Mouse (Mus musculus): Measurements from ENCODE around the gene Hsf4. TPM values are rescaled to one million over a fixed set of nuclear protein-coding genes. Genes with fewer than 3 reads are reported as not detected.

Gene Hsf4
- total RNA-seq, 2 experiments from 2014 or later = 17.2 to 17.5 TPM

DNA sequence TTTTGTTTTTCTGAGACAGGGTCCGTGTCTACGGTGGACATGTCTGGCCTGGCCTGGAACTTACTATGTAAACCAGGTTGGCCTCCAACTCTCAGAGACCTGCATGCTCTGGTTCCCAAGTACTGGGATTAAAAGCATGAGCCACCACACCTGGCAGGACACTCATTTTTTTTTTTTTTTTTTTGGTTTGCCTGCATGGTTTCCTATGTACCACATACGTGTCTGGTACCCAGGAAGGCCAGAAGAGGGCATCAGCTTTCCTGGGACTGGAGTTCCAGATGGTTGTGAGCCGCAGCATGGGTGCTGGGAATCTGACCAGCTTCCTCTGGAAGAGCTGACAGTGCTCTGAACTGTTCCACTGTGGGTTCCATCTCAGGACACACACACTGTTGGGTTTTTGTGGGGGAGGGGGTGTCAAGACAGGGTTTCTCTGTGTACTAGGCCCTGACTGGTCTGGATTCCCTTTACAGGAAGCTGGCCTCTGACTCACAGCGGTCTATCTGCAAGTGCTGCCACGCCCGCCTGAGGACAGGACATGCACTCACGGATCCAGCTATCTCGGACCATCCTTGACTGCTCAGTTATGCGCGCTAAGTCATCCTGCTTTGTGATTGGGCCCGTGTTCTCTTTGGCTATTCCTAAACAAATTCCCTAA is 8.1 kb upstream of the Hsf4 start:
- intact Hi-C loops (cut with DNase I) = no loop called here
- Histone ChIP-seq H3K27ac (no peak overlapping the region), H3K4me3 (no peak overlapping the region)
- DNase-seq (ENCODE audit: extremely low spot score in 1 of 2, low spot score in 2 of 2) = no peak
- no peak for TF ChIP-seq CTCF (IDR thresholded peaks at IDR 0.05)

- intact Hi-C loops (cut with DNase I) = no loop called here
- no peak overlapping the region for H3K4me3 ChIP-seq
- no peak overlapping the region for H3K27ac ChIP-seq
- TF ChIP-seq CTCF (IDR thresholded peaks at IDR 0.05) = no peak
- DNase-seq (ENCODE audit: extremely low spot score in 1 of 2, low spot score in 2 of 2) = no peak
These were observed 6.2 kb upstream of the Hsf4 start for GRCm38 (mm10) chr8:105263244-105263912.

- peak; percentile 41 to 53 for DNase-seq (ENCODE audit: extremely low spot score in 1 of 2, low spot score in 2 of 2)
- peak; percentile 7 for TF ChIP-seq CTCF (IDR thresholded peaks at IDR 0.05)
- H3K27ac ChIP-seq = 0 out of 2 replicates have a peak within 1 kb of the TSS, but pooled peaks have one; percentile 36
- intact Hi-C loops (cut with DNase I) = no loop called here
- H3K4me3 ChIP-seq = peak within 1 kb of the TSS; percentile 61
These were observed 5.3 kb upstream of the Hsf4 start, which contains the start of the genes Tradd and Fbxl8 for GRCm38 (mm10) chr8:105264024-105264982. Gene Tradd (minus strand): TSS chr8:105264609. Gene Fbxl8 (plus strand): TSS chr8:105264648.

DNA sequence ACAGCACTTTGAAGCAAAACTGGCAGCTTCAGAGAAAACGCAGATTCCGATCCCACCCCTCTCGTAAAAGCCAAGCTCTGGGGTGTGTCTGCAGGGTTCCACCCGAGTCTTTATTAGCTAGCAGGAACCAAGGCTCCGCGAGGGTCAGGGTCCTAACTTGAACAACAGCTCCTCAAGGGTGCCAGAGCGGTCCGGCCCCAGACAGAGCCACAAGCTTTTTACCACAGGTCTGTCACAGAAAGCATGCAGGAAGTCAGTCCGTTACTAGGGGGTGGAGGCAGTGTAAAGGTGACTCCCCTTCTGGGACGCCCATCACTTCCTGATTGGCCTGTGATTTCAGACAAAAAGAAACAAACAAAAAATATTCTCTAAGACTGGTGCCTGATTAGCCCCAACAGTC is 4.5 kb upstream of the Hsf4 start:
- TF ChIP-seq CTCF (IDR thresholded peaks at IDR 0.05) = no peak
- intact Hi-C loops (cut with DNase I) = no loop called here
- H3K27ac ChIP-seq = no peak overlapping the region
- peak overlapping the region; percentile 61 for H3K4me3 ChIP-seq
- no peak for DNase-seq (ENCODE audit: extremely low spot score in 1 of 2, low spot score in 2 of 2)

DNA sequence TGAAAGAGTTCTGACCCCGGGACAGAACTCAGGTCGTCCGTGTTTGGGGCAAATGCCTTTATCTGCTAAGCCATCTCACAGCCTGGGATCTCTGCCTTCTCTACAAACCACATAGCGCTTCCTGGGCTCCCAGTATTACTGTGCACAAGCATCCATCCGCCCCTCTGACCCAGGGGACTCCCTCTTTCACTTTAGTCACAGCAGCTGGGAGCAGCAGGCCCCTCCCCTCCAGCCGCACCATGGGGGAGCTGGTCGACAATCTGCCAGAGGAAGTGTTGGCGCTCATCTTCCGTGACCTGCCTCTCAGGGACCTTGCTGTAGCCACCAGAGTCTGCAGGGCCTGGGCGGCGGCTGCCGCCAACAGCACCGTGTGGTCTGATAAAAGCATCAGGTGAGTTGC is 2.8 kb upstream of the Hsf4 start:
- Histone ChIP-seq H3K27ac (no peak overlapping the region), H3K4me3 (no peak overlapping the region)
- no peak for DNase-seq (ENCODE audit: extremely low spot score in 1 of 2, low spot score in 2 of 2)
- intact Hi-C loops (cut with DNase I) = no loop called here
- TF ChIP-seq CTCF (IDR thresholded peaks at IDR 0.05) = no peak

DNA sequence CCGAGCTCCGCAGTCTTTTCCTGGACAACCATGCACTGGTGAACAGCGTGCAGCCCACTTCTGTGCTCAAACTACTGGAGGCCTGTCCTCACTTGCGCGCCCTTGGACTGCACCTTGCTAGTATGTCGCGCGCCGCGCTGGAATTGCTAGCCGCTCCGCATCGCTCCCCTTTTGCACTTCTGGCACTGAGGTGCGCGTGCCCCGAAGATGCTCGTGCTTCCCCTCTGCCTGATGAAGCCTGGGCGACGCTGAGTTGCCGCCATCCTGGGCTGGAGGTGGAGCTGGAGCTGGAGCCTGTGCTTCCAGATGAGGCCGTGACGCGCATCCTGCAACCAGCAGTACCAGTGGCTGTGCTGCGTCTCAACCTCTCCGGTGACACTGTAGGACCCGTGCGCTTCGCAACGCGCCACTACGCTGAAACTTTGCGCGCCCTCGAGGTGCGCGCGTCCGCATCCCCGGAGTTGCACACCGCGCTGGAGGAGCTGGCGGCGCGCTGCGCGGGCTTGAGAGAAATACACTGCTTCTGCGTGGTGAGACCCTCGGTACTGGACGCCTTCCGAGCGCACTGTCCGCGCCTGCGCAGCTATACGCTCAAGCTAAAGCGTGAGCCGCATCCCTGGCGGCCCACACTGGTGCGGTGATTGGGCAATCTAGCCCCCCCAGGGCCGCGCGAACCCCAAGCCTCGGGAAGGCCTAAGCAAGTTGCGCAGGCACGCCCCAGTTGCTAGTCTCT is 1.1 kb upstream of the Hsf4 start:
- Histone ChIP-seq H3K4me3 (peak overlapping the region; percentile 61), H3K27ac (peak overlapping the region; percentile 92)
- intact Hi-C loops (cut with DNase I) = no loop called here
- peak; percentile 81 to 86 for DNase-seq (ENCODE audit: extremely low spot score in 1 of 2, low spot score in 2 of 2)
- no peak for TF ChIP-seq CTCF (IDR thresholded peaks at IDR 0.05)

DNA sequence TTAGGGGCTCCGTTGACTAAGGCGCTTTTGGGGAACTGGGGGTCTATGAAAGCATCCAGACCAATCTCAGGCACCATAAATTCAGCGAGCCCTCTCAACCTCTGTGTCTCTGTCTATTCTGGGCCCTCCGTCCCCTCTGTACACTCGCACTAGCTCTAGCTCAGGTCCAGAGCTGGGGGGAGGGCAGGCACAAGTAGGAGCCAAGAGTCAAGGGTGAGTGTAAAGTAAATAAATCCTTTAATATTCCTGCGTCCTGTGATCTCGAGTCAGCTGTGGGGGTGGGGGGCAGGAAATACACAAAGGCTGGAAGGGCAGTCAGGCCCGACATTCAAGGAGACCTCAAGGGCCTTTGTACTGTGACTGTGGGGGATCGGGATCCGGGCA is 534 bp upstream of the Hsf4 start:
- H3K27ac ChIP-seq = peak overlapping the region; percentile 92
- DNase-seq (ENCODE audit: extremely low spot score in 1 of 2, low spot score in 2 of 2) = no peak
- intact Hi-C loops (cut with DNase I) = no loop called here
- H3K4me3 ChIP-seq = peak overlapping the region; percentile 61
- no peak for TF ChIP-seq CTCF (IDR thresholded peaks at IDR 0.05)

DNA sequence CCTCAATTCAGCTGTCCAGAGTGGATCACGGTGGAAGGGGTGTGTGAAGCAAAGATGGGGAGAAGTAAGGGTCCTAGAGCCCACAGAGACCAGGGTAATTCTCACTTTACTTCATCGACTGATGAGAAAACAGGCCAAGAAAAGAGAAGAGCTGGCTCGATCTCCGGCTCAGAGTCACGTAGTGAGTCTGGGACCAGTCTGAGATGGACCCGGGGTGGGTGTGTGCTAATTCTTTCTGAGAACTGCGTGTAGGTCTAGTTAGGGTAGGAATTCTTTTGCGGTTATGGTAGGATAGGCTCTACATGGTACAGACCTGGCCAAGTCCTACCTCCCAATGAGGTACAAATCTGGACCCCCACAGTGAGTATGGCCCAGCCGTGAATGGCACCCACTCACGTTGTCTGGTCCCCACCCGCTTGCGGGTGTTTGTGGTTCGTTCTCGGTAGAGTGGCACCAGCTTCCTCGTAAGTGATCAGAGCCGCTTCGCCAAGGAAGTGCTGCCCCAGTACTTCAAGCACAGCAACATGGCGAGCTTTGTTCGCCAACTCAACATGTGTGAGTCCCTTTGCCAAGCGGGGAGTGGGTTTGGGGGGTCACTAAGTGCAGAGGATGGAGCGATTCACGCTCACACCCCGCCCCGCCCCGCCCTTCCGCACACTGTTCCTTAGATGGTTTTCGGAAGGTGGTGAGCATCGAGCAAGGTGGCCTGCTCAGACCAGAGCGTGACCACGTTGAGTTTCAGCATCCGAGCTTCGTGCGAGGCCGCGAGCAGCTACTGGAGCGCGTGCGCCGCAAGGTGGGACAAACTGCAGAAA is 707 bp downstream of the Hsf4 start:
- H3K4me3 ChIP-seq = peak overlapping the region; percentile 61
- intact Hi-C loops (cut with DNase I) = no loop called here
- TF ChIP-seq CTCF (IDR thresholded peaks at IDR 0.05) = no peak
- peak overlapping the region; percentile 92 for H3K27ac ChIP-seq
- DNase-seq (ENCODE audit: extremely low spot score in 1 of 2, low spot score in 2 of 2) = no peak

DNA sequence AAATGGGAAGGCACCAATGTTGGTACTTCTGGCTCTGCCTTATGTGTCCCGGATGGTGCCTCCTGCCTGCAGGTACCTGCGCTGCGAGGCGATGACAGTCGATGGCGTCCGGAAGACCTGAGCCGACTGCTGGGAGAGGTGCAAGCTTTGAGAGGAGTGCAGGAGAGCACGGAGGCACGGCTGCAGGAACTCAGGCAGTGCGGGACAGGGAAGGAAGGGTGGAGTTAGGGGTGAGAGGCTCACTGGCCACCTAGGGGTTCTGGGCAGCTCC is 1.2 kb downstream of the Hsf4 start:
- DNase-seq (ENCODE audit: extremely low spot score in 1 of 2, low spot score in 2 of 2) = no peak

DNA sequence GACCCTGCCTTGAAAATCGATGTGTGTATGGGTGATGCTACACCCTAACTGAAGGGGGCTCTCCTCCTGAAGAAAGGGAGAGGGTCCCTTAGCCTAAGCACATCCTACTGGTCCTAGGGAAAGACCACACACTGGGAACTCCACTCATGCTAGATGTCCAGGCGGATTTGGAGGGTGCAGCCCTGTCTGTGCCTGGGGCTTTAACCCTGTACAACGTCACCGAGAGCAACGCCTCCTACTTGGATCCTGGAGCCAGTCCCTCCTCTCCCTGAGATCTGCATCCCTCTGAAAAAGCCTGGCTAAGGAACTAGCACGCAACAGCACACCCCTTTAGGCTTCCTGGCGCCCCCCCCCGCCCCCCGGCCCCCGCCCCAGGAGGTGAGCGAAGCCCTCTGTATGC is 5.8 kb downstream of the Hsf4 start:
- no peak for DNase-seq (ENCODE audit: extremely low spot score in 1 of 2, low spot score in 2 of 2)
- TF ChIP-seq CTCF (IDR thresholded peaks at IDR 0.05) = no peak; the same call in 1 of the 2 replicates
- Histone ChIP-seq H3K4me3 (peak overlapping the region; percentile 57), H3K27ac (no peak overlapping the region)
- intact Hi-C loops (cut with DNase I) = no loop called here

More for the DNA sequence above, 1.2 kb downstream of the Hsf4 start:
- TF ChIP-seq CTCF (IDR thresholded peaks at IDR 0.05) = no peak
- H3K27ac ChIP-seq = no peak overlapping the region
- intact Hi-C loops (cut with DNase I) = no loop called here
- H3K4me3 ChIP-seq = no peak overlapping the region

DNA sequence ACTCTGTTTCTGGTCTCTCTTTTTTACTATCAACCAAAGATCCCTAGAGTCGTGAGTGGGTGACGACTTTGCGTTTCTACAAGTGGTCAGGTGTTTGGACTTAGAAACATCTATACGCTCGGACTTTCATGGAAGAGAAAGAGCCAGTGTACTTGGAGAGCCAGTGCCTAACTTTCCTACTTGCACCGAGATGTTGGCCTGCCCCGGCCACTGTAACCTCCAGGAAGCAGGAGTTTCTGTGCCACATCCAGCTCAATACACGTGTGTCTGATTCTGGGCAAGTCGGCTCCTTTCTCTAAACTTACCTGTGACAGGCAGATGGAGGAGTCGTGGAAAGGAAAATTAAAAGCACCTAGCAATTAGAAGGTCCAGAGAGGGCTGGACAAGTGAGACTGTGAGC is 6.2 kb downstream of the Hsf4 start, which contains the start of gene Nol3:
Gene Nol3, plus strand, starts transcription at position 301 of the 400 bp plus-strand sequence.
- no peak for TF ChIP-seq CTCF (IDR thresholded peaks at IDR 0.05)
- intact Hi-C loops (cut with DNase I) = no loop called here
- peak within 1 kb of the TSS; percentile 82 for H3K27ac ChIP-seq

More for the DNA sequence above, 6.2 kb downstream of the Hsf4 start, which contains the start of gene Nol3:
- no peak for DNase-seq (ENCODE audit: extremely low spot score in 1 of 2, low spot score in 2 of 2)
- peak within 1 kb of the TSS; percentile 57 for H3K4me3 ChIP-seq
